ENCODE assay signal across 11 mouse cellular contexts in the genomic region with DNA sequence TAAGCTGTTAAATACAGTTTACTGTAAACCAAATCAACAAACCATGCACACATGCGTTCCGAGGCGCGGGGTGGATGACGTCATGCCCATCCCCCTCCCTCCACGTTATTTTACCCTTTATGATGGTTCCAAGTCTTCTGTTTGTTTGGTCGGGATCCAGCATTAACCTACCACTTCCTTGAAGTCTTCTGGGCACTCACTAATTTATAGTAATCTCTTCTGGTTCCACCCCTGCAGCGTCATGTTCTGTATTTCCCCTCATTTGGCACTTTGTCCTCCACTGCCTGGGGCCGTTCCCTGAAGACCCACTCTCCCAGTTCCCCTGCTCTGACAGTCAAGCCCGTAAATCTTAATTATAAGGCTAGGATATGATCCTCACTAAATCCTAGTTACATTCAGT.
A peak's percentile ranks its signal among the peaks of the same experiment; 100 is the strongest.
DNase-seq lines count a peak whose midpoint lies in the region; ATAC-seq and TF ChIP-seq lines count a peak whose summit lies in the region.
"Had no signal": no experiment of that assay in that cellular context is flagged by ENCODE, and none has a peak within 500 bp of the region (broad histone marks: within the 10 kb centered on the region; RNA-seq: fewer than 3 reads in every experiment).

No protein-coding gene starts in this region.

- H3K27me3 ChIP-seq in kidney, adult 2 months (replicated peaks; ENCODE audit: control insufficient read depth, insufficient read depth, low read length) = no peaks in the 10 kb centered on the region
- H3K27me3 ChIP-seq in lung, embryonic 15.5 days = no peaks in the 10 kb centered on the region
- H3K27me3 ChIP-seq in intestine, embryonic 15.5 days (replicated peaks) = no peaks in the 10 kb centered on the region
- no peaks in the 10 kb centered on the region for H3K27me3 ChIP-seq in stomach, embryonic 14.5 days (ENCODE audit: control insufficient read depth, insufficient read depth, low read length)
- H3K27me3 ChIP-seq: neural tube, embryonic 12.5 days; Patski had no signal

- TF ChIP-seq POLR2A in kidney, adult 2 months (IDR thresholded peaks at IDR 0.05; ENCODE audit: low read depth, low read length) = no peak
- no peak for TF ChIP-seq POLR2A in lung, adult 2 months (IDR thresholded peaks at IDR 0.05; ENCODE audit: borderline replicate concordance, extremely low read depth, low read depth, low read length)

- ATAC-seq in lung, embryonic 15.5 days (ENCODE audit: borderline replicate concordance, extremely low read depth, low FRiP score, low TSS enrichment) = peak; percentile 41; the same call in 1 of the 2 replicates
- peak; percentile 7; the same call in 1 of the 2 replicates for ATAC-seq in intestine, embryonic 15.5 days
- peak; percentile 2; the same call in 1 of the 2 replicates for ATAC-seq in stomach, embryonic 14.5 days (ENCODE audit: insufficient number of reproducible peaks, insufficient read depth, low FRiP score, low read depth)
- no peak for ATAC-seq in cerebellum, adult (ENCODE audit: insufficient number of reproducible peaks, low FRiP score, low TSS enrichment)

- DNase-seq in kidney, adult 2 months = no peak
- DNase-seq in kidney, postnatal 25 days = no peak
- no peak for DNase-seq in lung, adult 2 months
- DNase-seq in frontal cortex, postnatal 14 days (ENCODE audit: low spot score in 2 of 2) = no peak

- no peaks in the 10 kb centered on the region for H3K9me3 ChIP-seq in lung, embryonic 15.5 days
- no peaks in the 10 kb centered on the region for H3K9me3 ChIP-seq in intestine, embryonic 15.5 days
- H3K9me3 ChIP-seq in stomach, embryonic 14.5 days (ENCODE audit: control insufficient read depth, low read depth, low read length) = no peaks in the 10 kb centered on the region
- H3K9me3 ChIP-seq: neural tube, embryonic 12.5 days had no signal

- no peak overlapping the region for H3K9ac ChIP-seq in lung, embryonic 15.5 days
- no peak overlapping the region for H3K9ac ChIP-seq in intestine, embryonic 15.5 days
- no peak overlapping the region for H3K9ac ChIP-seq in stomach, embryonic 14.5 days (replicated peaks; ENCODE audit: low read depth, low read length)
- H3K9ac ChIP-seq: neural tube, embryonic 12.5 days had no signal

- H3K4me3 ChIP-seq in kidney, adult 2 months (ENCODE audit: insufficient read depth, low read depth, low read length) = no peak overlapping the region
- no peak overlapping the region for H3K4me3 ChIP-seq in lung, embryonic 15.5 days
- no peak overlapping the region for H3K4me3 ChIP-seq in lung, adult 2 months (replicated peaks; ENCODE audit: extremely low read depth, low read depth, low read length)
- H3K4me3 ChIP-seq in intestine, embryonic 15.5 days (replicated peaks) = no peak overlapping the region
- H3K4me3 ChIP-seq in stomach, embryonic 14.5 days (ENCODE audit: low read depth, low read length) = no peak overlapping the region
- H3K4me3 ChIP-seq: neural tube, embryonic 12.5 days had no signal

- H3K4me2 ChIP-seq in lung, embryonic 15.5 days = no peak overlapping the region
- no peak overlapping the region for H3K4me2 ChIP-seq in intestine, embryonic 15.5 days (replicated peaks)
- no peak overlapping the region for H3K4me2 ChIP-seq in stomach, embryonic 14.5 days (replicated peaks; ENCODE audit: low read depth, low read length)
- H3K4me2 ChIP-seq: heart, embryonic 11.5 days; neural tube, embryonic 12.5 days had no signal

- peak overlapping the region; percentile 9; the same call in 1 of the 2 replicates for H3K27ac ChIP-seq in kidney, adult 2 months (ENCODE audit: insufficient read depth, low read depth, low read length)
- peak overlapping the region; percentile 56 for H3K27ac ChIP-seq in lung, embryonic 15.5 days
- H3K27ac ChIP-seq in intestine, embryonic 15.5 days = peak overlapping the region; percentile 48; the same call in 1 of the 2 replicates
- peak overlapping the region; percentile 48; the same call in 1 of the 2 replicates for H3K27ac ChIP-seq in stomach, embryonic 14.5 days (ENCODE audit: low read length)
- H3K27ac ChIP-seq: neural tube, embryonic 12.5 days had no signal

- TF ChIP-seq CTCF in kidney, adult 2 months (conservative IDR thresholded peaks at IDR 0.05; ENCODE audit: insufficient read depth, insufficient read length, low read depth, low read length) = no peak
- TF ChIP-seq CTCF in lung, adult 2 months (IDR thresholded peaks at IDR 0.05; ENCODE audit: insufficient read depth, low read length) = no peak

- peaks cover 21% of the 10 kb centered on the region for H3K4me1 ChIP-seq in kidney, adult 2 months (ENCODE audit: control insufficient read depth, insufficient read depth, low read length)
- peaks cover 41% of the 10 kb centered on the region for H3K4me1 ChIP-seq in lung, embryonic 15.5 days
- H3K4me1 ChIP-seq in lung, adult 2 months (ENCODE audit: control insufficient read depth, insufficient read depth, low read length) = peaks cover 31% of the 10 kb centered on the region
- peaks cover 18% of the 10 kb centered on the region; the same call in 1 of the 2 replicates for H3K4me1 ChIP-seq in intestine, embryonic 15.5 days (replicated peaks)
- H3K4me1 ChIP-seq in stomach, embryonic 14.5 days (ENCODE audit: control insufficient read depth, insufficient read depth, low read length) = peaks cover 23% of the 10 kb centered on the region; the same call in 1 of the 2 replicates

- no peaks in the 10 kb centered on the region for H3K36me3 ChIP-seq in kidney, adult 2 months (ENCODE audit: control insufficient read depth, insufficient read depth, low read length)
- no peaks in the 10 kb centered on the region for H3K36me3 ChIP-seq in lung, embryonic 15.5 days
- no peaks in the 10 kb centered on the region for H3K36me3 ChIP-seq in intestine, embryonic 15.5 days
- no peaks in the 10 kb centered on the region for H3K36me3 ChIP-seq in stomach, embryonic 14.5 days (ENCODE audit: control insufficient read depth, insufficient read depth, low read length)
- H3K36me3 ChIP-seq: neural tube, embryonic 12.5 days had no signal

- WGBS in kidney, adult 2 months = 55% methylated on average over 10 of the region's 10 CpGs
- WGBS in lung, embryonic 15.5 days = 51% methylated on average over 10 of the region's 10 CpGs
- 45% methylated on average over 10 of the region's 10 CpGs for WGBS in lung, adult 2 months
- WGBS in intestine, embryonic 15.5 days = 51% methylated on average over 10 of the region's 10 CpGs
- WGBS in stomach, embryonic 14.5 days = 54% methylated on average over 10 of the region's 10 CpGs
